8 mouse cellular contexts compared by ENCODE assay signal in the genomic region with DNA sequence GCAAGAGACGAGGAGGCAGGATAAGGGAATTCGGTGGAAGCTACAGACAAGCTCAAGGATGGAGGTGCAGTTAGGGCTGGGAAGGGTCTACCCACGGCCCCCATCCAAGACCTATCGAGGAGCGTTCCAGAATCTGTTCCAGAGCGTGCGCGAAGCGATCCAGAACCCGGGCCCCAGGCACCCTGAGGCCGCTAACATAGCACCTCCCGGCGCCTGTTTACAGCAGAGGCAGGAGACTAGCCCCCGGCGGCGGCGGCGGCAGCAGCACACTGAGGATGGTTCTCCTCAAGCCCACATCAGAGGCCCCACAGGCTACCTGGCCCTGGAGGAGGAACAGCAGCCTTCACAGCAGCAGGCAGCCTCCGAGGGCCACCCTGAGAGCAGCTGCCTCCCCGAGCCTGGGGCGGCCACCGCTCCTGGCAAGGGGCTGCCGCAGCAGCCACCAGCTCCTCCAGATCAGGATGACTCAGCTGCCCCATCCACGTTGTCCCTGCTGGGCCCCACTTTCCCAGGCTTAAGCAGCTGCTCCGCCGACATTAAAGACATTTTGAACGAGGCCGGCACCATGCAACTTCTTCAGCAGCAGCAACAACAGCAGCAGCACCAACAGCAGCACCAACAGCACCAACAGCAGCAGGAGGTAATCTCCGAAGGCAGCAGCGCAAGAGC. TPM values are rescaled to one million over a fixed set of nuclear protein-coding genes. Genes with fewer than 3 reads are reported as not detected.
DNase-seq lines count a peak whose midpoint lies in the region; ATAC-seq and TF ChIP-seq lines count a peak whose summit lies in the region.

No protein-coding gene starts in this region.

- H3K27ac ChIP-seq in lung, embryonic 14.5 days (ENCODE audit: low read depth), result no peak overlapping the region
- H3K27ac ChIP-seq in hindbrain, embryonic 16.5 days (ENCODE audit: low read depth, low read length), result no peak overlapping the region
- no peak overlapping the region for H3K27ac ChIP-seq in limb, embryonic 14.5 days (replicated peaks; ENCODE audit: low read depth, low read length)
- no peak overlapping the region for H3K27ac ChIP-seq in olfactory bulb, adult 2 months (ENCODE audit: insufficient read depth, low read depth, low read length)

- H3K9ac ChIP-seq in lung, embryonic 14.5 days, result no peak overlapping the region
- peak overlapping the region; percentile 48 for H3K9ac ChIP-seq in hindbrain, embryonic 16.5 days (ENCODE audit: low read depth, low read length)
- H3K9ac ChIP-seq in limb, embryonic 14.5 days (ENCODE audit: low read depth, low read length, severe bottlenecking), result no peak overlapping the region

- no peaks in the 10 kb centered on the region for H3K4me1 ChIP-seq in lung, embryonic 14.5 days (ENCODE audit: insufficient read depth)
- no peaks in the 10 kb centered on the region for H3K4me1 ChIP-seq in hindbrain, embryonic 16.5 days (ENCODE audit: control insufficient read depth, insufficient read depth, low read depth, low read length)
- no peaks in the 10 kb centered on the region for H3K4me1 ChIP-seq in limb, embryonic 14.5 days (ENCODE audit: control insufficient read depth, insufficient read depth, low read length)
- H3K4me1 ChIP-seq in olfactory bulb, adult 2 months (ENCODE audit: control insufficient read depth, insufficient read depth, low read length), result peaks cover 8% of the 10 kb centered on the region; the same call in 1 of the 2 replicates

- H3K9me3 ChIP-seq in lung, embryonic 14.5 days (ENCODE audit: low read depth, low read length), result no peaks in the 10 kb centered on the region
- no peaks in the 10 kb centered on the region for H3K9me3 ChIP-seq in hindbrain, embryonic 16.5 days (ENCODE audit: control insufficient read depth, low read length)
- no peaks in the 10 kb centered on the region for H3K9me3 ChIP-seq in limb, embryonic 14.5 days (ENCODE audit: control insufficient read depth, low read length)

- peaks cover 32% of the 10 kb centered on the region for H3K27me3 ChIP-seq in lung, embryonic 14.5 days (ENCODE audit: insufficient read depth, low read length)
- H3K27me3 ChIP-seq in hindbrain, embryonic 16.5 days (replicated peaks; ENCODE audit: control insufficient read depth, insufficient read depth, low read length), result peaks cover 13% of the 10 kb centered on the region
- H3K27me3 ChIP-seq in limb, embryonic 14.5 days (ENCODE audit: control insufficient read depth, insufficient read depth, low read length), result peaks cover 31% of the 10 kb centered on the region

- peak; percentile 38; the same call in 1 of the 2 replicates for ATAC-seq in lung, embryonic 14.5 days (ENCODE audit: insufficient read depth)
- peak; percentile 65 for ATAC-seq in hindbrain, embryonic 16.5 days
- ATAC-seq in limb, embryonic 14.5 days (ENCODE audit: low FRiP score, low read depth), result no peak

- 14% methylated on average over 23 of the region's 30 CpGs for WGBS in lung, embryonic 14.5 days
- WGBS in hindbrain, embryonic 16.5 days, result 20% methylated on average over 28 of the region's 30 CpGs
- WGBS in limb, embryonic 14.5 days, result 28% methylated on average over 23 of the region's 30 CpGs
- WGBS in olfactory bulb, adult 2 months, result 10% methylated on average over 30 of the region's 30 CpGs

- DNase-seq in lung, embryonic 14.5 days, result peak; percentile 2
- no peak for DNase-seq in lung, postnatal 14 days
- DNase-seq in adrenal gland, postnatal 25 days, result peak; percentile 22
- DNase-seq in gastrocnemius, adult 18-20 months (ENCODE audit: low spot score), result peak; percentile 5
- no peak for DNase-seq in limb, embryonic 14.5 days (ENCODE audit: low spot score)
- DNase-seq in spleen, postnatal 36 days (ENCODE audit: low spot score in 2 of 2), result no peak

- H3K4me3 ChIP-seq in lung, embryonic 14.5 days (ENCODE audit: low read depth, low read length), result peak overlapping the region; percentile 27
- peak overlapping the region; percentile 40 for H3K4me3 ChIP-seq in hindbrain, embryonic 16.5 days (ENCODE audit: low read length)
- H3K4me3 ChIP-seq in limb, embryonic 14.5 days (replicated peaks; ENCODE audit: low read length), result peak overlapping the region; percentile 32
- H3K4me3 ChIP-seq in olfactory bulb, adult 2 months (ENCODE audit: insufficient read depth, low read depth, low read length), result peak overlapping the region; percentile 45

- no peak for TF ChIP-seq CTCF in lung, embryonic 14.5 days (IDR thresholded peaks at IDR 0.05; ENCODE audit: low read depth)
- TF ChIP-seq CTCF in olfactory bulb, adult 2 months (IDR thresholded peaks at IDR 0.05; ENCODE audit: insufficient read depth, low read depth, low read length), result no peak

- no peaks in the 10 kb centered on the region for H3K36me3 ChIP-seq in lung, embryonic 14.5 days (ENCODE audit: insufficient read depth)
- no peaks in the 10 kb centered on the region for H3K36me3 ChIP-seq in hindbrain, embryonic 16.5 days (ENCODE audit: control insufficient read depth, insufficient read depth, low read length)
- no peaks in the 10 kb centered on the region for H3K36me3 ChIP-seq in limb, embryonic 14.5 days (ENCODE audit: control insufficient read depth, insufficient read depth, low read length)

- H3K4me2 ChIP-seq in lung, embryonic 14.5 days, result peak overlapping the region; percentile 55
- H3K4me2 ChIP-seq in hindbrain, embryonic 16.5 days (ENCODE audit: low read length), result peak overlapping the region; percentile 57
- H3K4me2 ChIP-seq in limb, embryonic 14.5 days (replicated peaks; ENCODE audit: low read depth, low read length, severe bottlenecking), result peak overlapping the region; percentile 53

- no peak for TF ChIP-seq POLR2A in limb, embryonic 14.5 days (IDR thresholded peaks at IDR 0.05; ENCODE audit: borderline replicate concordance, extremely low read depth, insufficient read depth, insufficient read length)
- no peak for TF ChIP-seq POLR2A in olfactory bulb, adult 2 months (IDR thresholded peaks at IDR 0.05; ENCODE audit: insufficient read depth, low read depth, low read length)

RNA-seq across cellular contexts. Expression of a gene that starts 1.3 kb away (rescaled TPM):
- polyA plus RNA-seq in lung, embryonic 14.5 days (2014; fragmentation: Nextera tagmentation; extraction: Ambion mirVana), result 0.07 and 0.11 TPM in 2 replicates
- 83.5 and 93.1 TPM in 2 replicates for total RNA-seq in adrenal gland, postnatal 25 days (2021)
- 10 to 100 TPM; 15.1 to 16.4 TPM for total RNA-seq in gastrocnemius, adult 18-20 months (2021)
- polyA plus RNA-seq in hindbrain, embryonic 16.5 days (2015; fragmentation: Nextera tagmentation; extraction: Ambion mirVana), result 0.11 and 0.18 TPM in 2 replicates
- polyA plus RNA-seq in limb, embryonic 14.5 days (2012; rRNA removed), result 0.28 and 0.34 TPM in 2 replicates
- polyA plus RNA-seq in limb, embryonic 14.5 days (2014; fragmentation: Nextera tagmentation; extraction: Ambion mirVana), result 1.1 TPM in 2 replicates
- not detected in 2 replicates for polyA plus RNA-seq in olfactory bulb, adult 2 months (2012; ENCODE audit: insufficient read depth, insufficient read length, low replicate concordance, missing spikeins)

Comparison
In these comparisons a context has a peak if more than half of its experiments do, and no peak if none do; other contexts are left out.
1. DNase-seq: peak in lung, embryonic 14.5 days (single experiment), adrenal gland, postnatal 25 days (single experiment) and gastrocnemius, adult 18-20 months (single experiment); none in lung, postnatal 14 days (single experiment), limb, embryonic 14.5 days (single experiment) and spleen, postnatal 36 days (0 of 2).
2. Peak in every context shown above with its lines, with median percentiles within 50 percentile points of each other: H3K4me2 ChIP-seq and H3K4me3 ChIP-seq.